Mouse (Mus musculus) brain, embryonic 14.5 days (tissue): ENCODE measurements around the gene Olfr466.

Source experiments
- CTCF ChIP-seq: fragments of 200-500 bp; IDR thresholded peaks from 2 replicates; pipeline ENCODE4 v1.5.1; 2012; ENCODE audit warnings: inconsistent platforms, mild to moderate bottlenecking, moderate library complexity, borderline replicate concordance; ENCODE audit not compliant: insufficient read depth, insufficient read length; ENCODE audit errors: extremely low read depth
- POLR2A ChIP-seq: fragments of 200-500 bp; IDR thresholded peaks from 2 replicates; pipeline ENCODE4 v1.6.1; 2012; ENCODE audit warnings: mild to moderate bottlenecking, inconsistent platforms, borderline replicate concordance; ENCODE audit not compliant: poor library complexity, insufficient read depth, insufficient read length, severe bottlenecking; ENCODE audit errors: extremely low read depth

DNA sequence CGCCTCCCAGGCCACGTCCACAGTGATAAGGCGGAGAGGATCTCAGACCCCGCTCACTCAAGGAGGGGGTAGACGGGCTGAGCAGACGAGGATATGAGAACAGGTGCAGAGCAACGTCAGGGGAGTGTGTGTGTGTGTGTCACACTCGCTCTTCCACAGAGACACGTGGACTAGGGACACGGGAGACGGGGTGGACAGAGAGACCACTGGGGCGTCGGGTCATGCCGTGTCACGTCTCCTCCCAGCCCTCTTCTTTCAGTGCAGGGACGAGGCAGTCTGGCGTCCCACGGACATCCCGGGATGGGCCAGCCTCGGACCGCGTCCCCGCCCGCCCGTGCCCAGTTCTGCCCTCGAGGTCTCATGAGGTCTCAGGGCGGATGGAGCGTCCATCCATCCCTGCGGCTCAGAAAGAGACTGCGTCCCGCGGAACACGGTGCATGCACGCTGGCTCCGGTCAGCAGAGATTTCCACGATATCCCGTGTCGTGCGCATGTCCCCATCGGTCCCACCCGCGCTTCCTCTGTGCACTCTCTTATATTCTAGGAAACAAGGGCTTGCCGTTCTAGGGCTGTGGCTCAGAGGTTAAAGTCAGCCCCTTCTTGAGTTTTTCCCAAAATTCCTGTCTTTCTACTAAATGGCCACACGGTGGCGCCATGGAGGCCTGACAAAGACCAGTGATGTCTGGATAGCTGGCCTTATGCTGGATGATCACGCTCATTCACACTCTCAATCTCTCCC is 25.9 kb downstream of the Olfr466 start:
- TF ChIP-seq POLR2A (no peak), CTCF (peak; percentile 77)
